Mouse (Mus musculus) E14TG2a.4 (cell line): ENCODE measurements at regions not wholly inside any gene's neighbourhood (a gene's known extent, or its start where the extent isn't known, plus 50 kb on each side); places are given as distances from the start of the nearest gene placed in this dataset.

Experiments
- CTCF ChIP-seq: conservative IDR thresholded peaks from 2 replicates; pipeline ENCODE4 v1.5.1; 2014; ENCODE audit warnings: low read length
- POU5F1 ChIP-seq: IDR thresholded peaks from 2 replicates; pipeline ENCODE4 v1.6.1; 2014; ENCODE audit warnings: low read length, borderline replicate concordance

DNA sequence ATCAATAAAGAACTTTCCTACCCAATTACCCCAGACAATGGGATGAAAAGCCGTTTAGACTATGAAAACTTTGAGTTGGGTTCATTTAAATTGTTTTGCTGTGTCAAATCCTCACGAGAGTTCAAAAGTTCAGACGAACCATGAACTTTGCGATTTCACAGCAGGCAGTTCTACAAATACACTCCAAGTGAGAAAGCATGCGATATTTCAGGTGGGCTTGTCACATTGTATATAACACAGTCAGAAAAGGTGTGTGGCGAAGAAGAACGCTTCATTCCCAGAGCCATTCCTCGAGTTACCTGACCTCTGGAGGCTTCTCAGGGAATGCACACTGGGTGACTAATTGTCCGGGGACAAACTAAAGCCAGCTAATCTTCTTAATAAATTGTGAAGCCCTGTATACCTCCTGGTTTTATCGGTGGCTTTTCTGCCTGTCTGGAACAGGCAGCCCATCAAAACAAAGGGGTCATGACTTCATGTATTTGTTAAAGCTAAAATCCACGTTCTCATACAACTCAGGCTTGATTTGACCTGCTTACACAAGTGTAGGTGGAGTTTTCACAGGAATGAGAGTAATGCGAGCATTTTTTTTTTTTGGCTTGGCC lies 92.1 kb downstream of the Cyp26a1 start:
- no peak for TF ChIP-seq CTCF
- TF ChIP-seq POU5F1: no peak
